Mouse (Mus musculus) CH12.LX (cell line): Measurements from ENCODE around the gene Lmo7. TPM values are rescaled to one million over a fixed set of nuclear protein-coding genes. Genes with fewer than 3 reads are reported as not detected.

ENCODE experiments used
- DNase-seq: peaks from one replicate; pipeline ENCODE4 v3.0.0-alpha.2; 2013; ENCODE audit errors: extremely low read depth
- H3K27ac ChIP-seq: 2 replicates; pipeline ENCODE4 v1.5.1; 2012; ENCODE audit warnings: low read depth, mild to moderate bottlenecking, control low read depth, moderate library complexity; ENCODE audit not compliant: insufficient read depth
- H3K27me3 ChIP-seq: replicated peaks from 2 replicates; pipeline ENCODE3; 2012; ENCODE audit warnings: inconsistent platforms
- H3K36me3 ChIP-seq, 2 experiments: replicated peaks in 1 of 2; 2 replicates each; pipeline versions ENCODE3 to v1.6.1; 2012; ENCODE audit warnings: inconsistent platforms in 1 of 2, low read length in 1 of 2, mild to moderate bottlenecking in 1 of 2, mixed read lengths in 1 of 2, moderate library complexity in 1 of 2; ENCODE audit not compliant: control insufficient read depth in 1 of 2, insufficient read depth in 1 of 2
- H3K4me1 ChIP-seq, 2 experiments: 2 replicates each; pipeline ENCODE4 v1.6.1; 2012; ENCODE audit warnings: inconsistent platforms in 1 of 2, moderate library complexity in 1 of 2; ENCODE audit not compliant: insufficient read depth in 2 of 2, control insufficient read depth in 1 of 2
- H3K4me2 ChIP-seq: 2 replicates; pipeline ENCODE4 v1.6.1; 2012; ENCODE audit warnings: low read depth, mild to moderate bottlenecking, control low read depth; ENCODE audit not compliant: poor library complexity, insufficient read depth, severe bottlenecking
- H3K4me3 ChIP-seq, 3 experiments: fragments of 150-350 bp in 1 of 3; sonication (generic) in 1 of 3; replicated peaks in 1 of 3; 2 replicates each; pipeline versions ENCODE3 to v1.5.1; 2011 to 2012; ENCODE audit warnings: low read depth in 2 of 3, low read length in 2 of 3, mild to moderate bottlenecking in 2 of 3, moderate library complexity in 2 of 3, control low read depth in 1 of 3, improper control_type of control experiment in 1 of 3, inconsistent platforms in 1 of 3, mixed read lengths in 1 of 3; ENCODE audit not compliant: poor library complexity in 1 of 3
- H3K79me2 ChIP-seq: replicated peaks from 2 replicates; pipeline ENCODE4 v1.6.1; 2012; ENCODE audit warnings: mild to moderate bottlenecking, moderate library complexity; ENCODE audit not compliant: control insufficient read depth, poor library complexity, insufficient read depth, severe bottlenecking; ENCODE audit errors: extremely low read depth
- H3K9ac ChIP-seq: 2 replicates; pipeline ENCODE4 v1.6.1; 2012; ENCODE audit warnings: low read depth, mild to moderate bottlenecking, control low read depth, moderate library complexity; ENCODE audit not compliant: insufficient read depth
- H3K9me3 ChIP-seq: replicated peaks from 2 replicates; pipeline ENCODE3; 2012; ENCODE audit warnings: low read length, inconsistent platforms, mixed read lengths
- CHD1 ChIP-seq: IDR thresholded peaks from 2 replicates; pipeline ENCODE4 v1.6.1; 2012; ENCODE audit warnings: low read depth, low read length, improper control_type of control experiment, inconsistent platforms
- CTCF ChIP-seq, 2 experiments: IDR thresholded peaks in 1 of 2; conservative IDR thresholded peaks in 1 of 2; 2 replicates each; pipeline ENCODE4 v1.5.1; 2011 to 2012; ENCODE audit warnings: low read depth in 2 of 2, low read length in 2 of 2, improper control_type of control experiment in 1 of 2, inconsistent platforms in 1 of 2, mild to moderate bottlenecking in 1 of 2, moderate library complexity in 1 of 2
- ETS1 ChIP-seq: conservative IDR thresholded peaks from 2 replicates; pipeline ENCODE4 v1.6.1; 2012; ENCODE audit warnings: low read depth, mild to moderate bottlenecking, inconsistent platforms, low read length, improper control_type of control experiment, moderate library complexity
- IRF4 ChIP-seq: IDR thresholded peaks from 2 replicates; pipeline ENCODE4 v1.6.1; 2014; ENCODE audit warnings: low read depth, mild to moderate bottlenecking, inconsistent platforms, low read length, improper control_type of control experiment
- JUND ChIP-seq: conservative IDR thresholded peaks from 2 replicates; pipeline ENCODE4 v1.6.1; 2011; ENCODE audit warnings: low read depth, low read length, improper control_type of control experiment
- MAZ ChIP-seq: IDR thresholded peaks from 2 replicates; pipeline ENCODE4 v1.6.1; 2012; ENCODE audit warnings: low read depth, mild to moderate bottlenecking, inconsistent platforms, low read length, improper control_type of control experiment, moderate library complexity
- MEF2A ChIP-seq: IDR thresholded peaks from 2 replicates; pipeline ENCODE4 v1.6.1; 2014; ENCODE audit warnings: low read depth, mild to moderate bottlenecking, inconsistent platforms, low read length, improper control_type of control experiment, borderline replicate concordance
- MXI1 ChIP-seq: IDR thresholded peaks from 2 replicates; pipeline ENCODE4 v1.6.1; 2011; ENCODE audit warnings: mild to moderate bottlenecking, low read depth, low read length, improper control_type of control experiment
- NELFE ChIP-seq: IDR thresholded peaks from 2 replicates; pipeline ENCODE4 v1.6.1; 2011; ENCODE audit warnings: low read depth, low read length, improper control_type of control experiment
- POLR2A ChIP-seq: IDR thresholded peaks from 2 replicates; pipeline ENCODE4 v1.6.1; 2011; ENCODE audit warnings: low read depth, mild to moderate bottlenecking, improper control_type of control experiment, low read length
- RAD21 ChIP-seq: IDR thresholded peaks from 2 replicates; pipeline ENCODE4 v1.6.1; 2011; ENCODE audit warnings: low read depth, mild to moderate bottlenecking, low read length, improper control_type of control experiment, moderate library complexity
- SIN3A ChIP-seq: IDR thresholded peaks from 2 replicates; pipeline ENCODE4 v1.6.1; 2012; ENCODE audit warnings: low read length, improper control_type of control experiment, inconsistent platforms
- SMC3 ChIP-seq: IDR thresholded peaks from 2 replicates; pipeline ENCODE4 v1.6.1; 2011; ENCODE audit warnings: low read depth, low read length, improper control_type of control experiment
- TCF12 ChIP-seq: IDR thresholded peaks from 2 replicates; pipeline ENCODE4 v1.6.1; 2014; ENCODE audit warnings: low read depth, mild to moderate bottlenecking, inconsistent platforms, low read length, improper control_type of control experiment
- USF2 ChIP-seq: conservative IDR thresholded peaks from 2 replicates; pipeline ENCODE4 v1.6.1; 2011; ENCODE audit warnings: low read depth, low read length, improper control_type of control experiment
- ZC3H11A ChIP-seq: IDR thresholded peaks from 2 replicates; pipeline ENCODE4 v1.6.1; 2012; ENCODE audit warnings: low read depth, mild to moderate bottlenecking, inconsistent platforms, low read length, improper control_type of control experiment
- ZKSCAN1 ChIP-seq: IDR thresholded peaks from 2 replicates; pipeline ENCODE4 v1.6.1; 2012; ENCODE audit warnings: low read depth, inconsistent platforms, low read length, improper control_type of control experiment, borderline replicate concordance
- ZNF384 ChIP-seq: IDR thresholded peaks from 2 replicates; pipeline ENCODE4 v1.6.1; 2012; ENCODE audit warnings: low read depth, low read length, improper control_type of control experiment, inconsistent platforms
- dilution Hi-C: fragments of 300-500 bp; cut with MboI; formaldehyde crosslinking; loops from 2 replicates; pipeline ENCODE4 v1.14.3; 2020; ENCODE audit warnings: low sequenced_read_pairs; ENCODE audit not compliant: extremely low pct_unique_long_range_greater_than_20kb, extremely low pct_ligation_motif_present
- in situ Hi-C: fragments of 300-500 bp; cut with MboI; formaldehyde crosslinking; loops from 3 replicates; pipeline ENCODE4 v1.14.3; 2019; ENCODE audit warnings: low sequenced_read_pairs, low pct_ligation_motif_present, low pct_unique_long_range_greater_than_20kb, mixed read lengths
- polyA plus RNA-seq: library from polyadenylated mRNA; unstranded; fragments of >175 nt; gene quantifications from 2 replicates; pipeline ENCODE4 v1.2.1, GENCODE M21; 2012; ENCODE audit warnings: low read depth; ENCODE audit not compliant: insufficient read length
- total RNA-seq, 2 experiments: library from RNA; depleted of rRNA; stranded (reverse); fragments of 300-350 nt in 1 of 2; fragments of >200 nt in 1 of 2; gene quantifications; 2 replicates each; pipeline ENCODE4 v1.2.3; 2012 to 2014

Lmo7 gene
- total and polyA plus RNA-seq, 3 experiments, result 5.0 to 11.9 (median 8.3) TPM

DNA sequence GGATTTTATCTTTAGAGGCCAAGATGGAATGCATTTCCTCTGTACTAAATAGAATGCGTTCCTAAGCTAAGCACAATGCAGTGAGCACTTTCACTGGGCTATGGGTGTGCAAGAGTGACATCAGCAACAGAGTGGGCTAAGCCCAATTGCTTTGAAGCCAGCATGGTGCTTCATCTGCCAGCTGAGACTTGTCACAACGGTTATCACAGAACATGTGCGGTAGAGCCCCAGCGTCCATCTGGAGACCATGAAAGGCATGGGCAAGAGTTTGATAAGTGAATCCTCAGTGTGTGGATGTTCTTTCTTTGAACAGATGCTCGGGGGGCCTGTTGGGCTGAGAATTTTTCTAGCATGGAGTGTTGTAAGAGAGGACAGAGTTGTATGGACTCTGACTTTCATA is 86.7 kb downstream of the Lmo7 start:
- Histone ChIP-seq H3K27me3 (no peaks in the 10 kb centered on the region), H3K4me2 (no peak overlapping the region), H3K4me1 (no peaks in the 10 kb centered on the region), H3K27ac (no peak overlapping the region), H3K4me3 (no peak overlapping the region), H3K9me3 (no peaks in the 10 kb centered on the region), H3K79me2 (no peaks in the 10 kb centered on the region), H3K36me3 (no peaks in the 10 kb centered on the region), H3K9ac (no peak overlapping the region)
- dilution Hi-C loops, result no loop called here
- TF ChIP-seq NELFE (no peak), MXI1 (no peak), MEF2A (no peak), POLR2A (no peak)
- DNase-seq, result no peak
- in situ Hi-C loops, result no loop called here

DNA sequence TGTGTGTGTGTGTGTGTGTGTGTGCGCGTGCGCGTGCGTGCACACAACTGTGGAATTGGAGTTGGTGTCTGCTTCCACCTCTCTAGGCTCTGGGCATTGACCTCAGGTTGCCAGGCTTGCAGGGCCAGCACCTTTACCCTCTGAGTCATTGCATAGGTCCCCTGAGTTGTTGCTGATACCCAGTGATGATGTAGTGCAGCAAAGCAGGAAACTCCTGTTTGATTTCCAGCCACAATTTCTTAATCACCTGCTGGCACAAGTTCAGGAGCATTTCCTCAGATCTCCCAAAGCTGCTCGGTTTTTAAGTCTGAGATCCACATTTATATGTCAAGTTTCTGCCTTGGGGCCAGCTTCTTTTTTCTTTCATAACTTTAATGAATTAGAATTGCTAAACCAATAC is 92.6 kb downstream of the Lmo7 start:
- H3K4me3 ChIP-seq, result no peak overlapping the region
- in situ Hi-C loops, result no loop called here
- dilution Hi-C loops, result no loop called here

GRCm38 (mm10) chr14:101822871-101823270 is 93.1 kb downstream of the Lmo7 start:
- no peak for TF ChIP-seq TCF12
- no peak for TF ChIP-seq RAD21
- TF ChIP-seq SIN3A, result no peak
- TF ChIP-seq ZC3H11A, result no peak
- no peak for TF ChIP-seq ZKSCAN1
- no peak for DNase-seq
- H3K27ac ChIP-seq, result no peak overlapping the region
- no peak overlapping the region for H3K4me3 ChIP-seq
- H3K79me2 ChIP-seq, result no peaks in the 10 kb centered on the region
- peaks cover 0 to 12% of the 10 kb centered on the region in 2 experiments; a peak in 2 of 4 replicates for H3K4me1 ChIP-seq
- H3K9me3 ChIP-seq, result no peaks in the 10 kb centered on the region
- dilution Hi-C loops, result no loop called here
- H3K27me3 ChIP-seq, result no peaks in the 10 kb centered on the region
- in situ Hi-C loops, result no loop called here
- H3K9ac ChIP-seq, result no peak overlapping the region
- H3K36me3 ChIP-seq, result no peaks in the 10 kb centered on the region
- no peak overlapping the region for H3K4me2 ChIP-seq

More for the DNA sequence above, 92.6 kb downstream of the Lmo7 start:
- no peaks in the 10 kb centered on the region for H3K36me3 ChIP-seq
- DNase-seq, result no peak
- no peak overlapping the region for H3K27ac ChIP-seq
- no peaks in the 10 kb centered on the region for H3K79me2 ChIP-seq
- peaks cover 0 to 8% of the 10 kb centered on the region in 2 experiments; a peak in 2 of 4 replicates for H3K4me1 ChIP-seq
- H3K4me2 ChIP-seq, result no peak overlapping the region
- TF ChIP-seq ETS1, result no peak
- TF ChIP-seq ZKSCAN1, result no peak
- no peak for TF ChIP-seq JUND
- no peak for TF ChIP-seq RAD21
- TF ChIP-seq POLR2A, result no peak
- no peak for TF ChIP-seq IRF4
- TF ChIP-seq SMC3, result no peak
- TF ChIP-seq ZNF384, result no peak
- no peak for TF ChIP-seq CHD1
- TF ChIP-seq MEF2A, result no peak
- TF ChIP-seq CTCF (conservative IDR thresholded peaks at IDR 0.05 in 1 of 2, IDR thresholded peaks at IDR 0.05 in 1 of 2; ENCODE audit: low read depth in 2 of 2, low read length in 2 of 2), result no peak
- no peak for TF ChIP-seq ZC3H11A
- no peak for TF ChIP-seq USF2
- no peak for TF ChIP-seq MAZ
- TF ChIP-seq NELFE, result no peak
- TF ChIP-seq, all 38 proteins: peak for 0
- Histone ChIP-seq H3K9ac (no peak overlapping the region), H3K9me3 (no peaks in the 10 kb centered on the region), H3K27me3 (no peaks in the 10 kb centered on the region)
